In the genomic region with DNA sequence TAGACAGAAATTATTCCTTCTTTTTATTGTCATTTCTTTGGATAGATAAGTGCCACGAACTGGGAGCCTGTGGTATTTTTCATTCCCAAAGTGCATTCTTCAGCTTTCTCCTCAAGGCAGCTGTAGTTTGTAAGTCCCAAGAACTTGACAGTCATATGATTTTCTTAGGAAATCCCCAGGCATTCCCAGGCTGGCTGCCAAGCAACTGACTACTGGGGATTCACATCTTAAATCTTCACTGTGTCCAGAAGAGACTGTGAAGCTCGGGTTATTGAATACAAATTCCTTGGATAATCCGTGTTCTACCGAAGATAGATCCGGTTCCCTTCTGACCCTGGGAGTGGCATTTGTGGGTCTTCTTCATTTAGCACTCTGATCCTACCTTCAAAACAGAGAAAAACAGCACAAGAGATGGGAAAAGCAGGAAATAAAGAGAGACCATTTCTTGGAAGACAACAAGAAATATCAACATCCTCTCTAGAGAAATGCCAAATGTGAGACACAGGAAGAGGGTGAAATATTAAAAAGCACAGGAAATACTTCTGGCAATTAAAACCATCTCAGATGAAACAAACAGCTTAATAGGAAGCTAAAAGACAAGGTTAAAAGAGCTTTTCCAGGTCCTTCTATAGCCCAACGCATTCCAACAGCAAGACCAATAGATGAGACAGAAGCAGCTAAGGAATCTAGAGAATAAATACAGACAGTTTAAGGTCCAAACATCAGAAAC, we compare ENCODE assay signal across 9 mouse cellular contexts.
DNase-seq lines count a peak whose midpoint lies in the region; ATAC-seq and TF ChIP-seq lines count a peak whose summit lies in the region.
"Had no signal": no experiment of that assay in that cellular context is flagged by ENCODE, and none has a peak within 500 bp of the region (broad histone marks: within the 10 kb centered on the region; RNA-seq: fewer than 3 reads in every experiment).

No protein-coding gene starts in this region.

- no peak overlapping the region for H3K9ac ChIP-seq in intestine, embryonic 14.5 days (ENCODE audit: low read length)
- H3K9ac ChIP-seq in intestine, postnatal 0 days (ENCODE audit: low read depth, low read length), result no peak overlapping the region

- TF ChIP-seq CTCF in intestine, postnatal 0 days (IDR thresholded peaks at IDR 0.05; ENCODE audit: low read depth), result no peak

- DNase-seq in intestine, embryonic 14.5 days (ENCODE audit: low spot score), result peak; percentile 80
- peak; percentile 40 to 57 for DNase-seq in adrenal gland, adult 18-20 months (ENCODE audit: low spot score in 2 of 2)
- peak; percentile 85 to 89 for DNase-seq in heart, adult 9 months (ENCODE audit: low spot score in 2 of 2)
- peak; percentile 91 to 94 for DNase-seq in kidney, postnatal 4 days
- peak; percentile 73 to 88 for DNase-seq in urinary bladder, postnatal 36 days (ENCODE audit: low spot score in 2 of 2)
- no peak for DNase-seq in spleen, adult 12 weeks (ENCODE audit: low spot score)
- no peak for DNase-seq in cerebellum, adult 11-12 months

- ATAC-seq in intestine, embryonic 14.5 days (replicated peaks; ENCODE audit: low FRiP score, low TSS enrichment, low read depth), result 0 out of 2 replicates have a peak, but pooled peaks have one; percentile 16
- no peak for ATAC-seq in intestine, postnatal 0 days

- no peak overlapping the region for H3K4me3 ChIP-seq in intestine, embryonic 14.5 days (ENCODE audit: low read depth, low read length)
- no peak overlapping the region for H3K4me3 ChIP-seq in intestine, postnatal 0 days (ENCODE audit: low read depth, low read length)

- H3K4me1 ChIP-seq in intestine, embryonic 14.5 days (replicated peaks; ENCODE audit: control insufficient read depth, insufficient read depth, low read length), result peaks cover 19% of the 10 kb centered on the region
- H3K4me1 ChIP-seq in intestine, postnatal 0 days (replicated peaks; ENCODE audit: control insufficient read depth, insufficient read depth, low read length), result no peaks in the 10 kb centered on the region

- WGBS in intestine, embryonic 14.5 days, result 23% methylated on average over 6 of the region's 6 CpGs
- 47% methylated on average over 6 of the region's 6 CpGs for WGBS in intestine, postnatal 0 days

- H3K27me3 ChIP-seq in intestine, embryonic 14.5 days (replicated peaks; ENCODE audit: control insufficient read depth, insufficient read depth, low read length), result no peaks in the 10 kb centered on the region
- H3K27me3 ChIP-seq in intestine, postnatal 0 days (replicated peaks; ENCODE audit: control insufficient read depth, insufficient read depth, low read length), result no peaks in the 10 kb centered on the region

- no peaks in the 10 kb centered on the region for H3K36me3 ChIP-seq in intestine, embryonic 14.5 days (ENCODE audit: control insufficient read depth, insufficient read depth, low read length)
- H3K36me3 ChIP-seq in intestine, postnatal 0 days (ENCODE audit: control insufficient read depth, insufficient read depth), result no peaks in the 10 kb centered on the region
- H3K36me3 ChIP-seq: G1E had no signal

- H3K4me2 ChIP-seq in intestine, embryonic 14.5 days (ENCODE audit: low read length), result peak overlapping the region; percentile 18; the same call in 1 of the 2 replicates
- H3K4me2 ChIP-seq in intestine, postnatal 0 days (replicated peaks; ENCODE audit: low read depth), result no peak overlapping the region

- no peaks in the 10 kb centered on the region for H3K9me3 ChIP-seq in intestine, embryonic 14.5 days (ENCODE audit: control insufficient read depth, low read length)
- H3K9me3 ChIP-seq in intestine, postnatal 0 days (ENCODE audit: control insufficient read depth), result no peaks in the 10 kb centered on the region
- H3K9me3 ChIP-seq: G1E had no signal

- peak overlapping the region; percentile 68 for H3K27ac ChIP-seq in intestine, embryonic 14.5 days (ENCODE audit: low read depth)
- H3K27ac ChIP-seq in intestine, postnatal 0 days (ENCODE audit: low read depth, low read length), result no peak overlapping the region

Comparison
In these comparisons a context has a peak if more than half of its experiments do, and no peak if none do; other contexts are left out.
1. DNase-seq: peak in intestine, embryonic 14.5 days (single experiment), adrenal gland, adult 18-20 months (2 of 2), heart, adult 9 months (2 of 2), kidney, postnatal 4 days (2 of 2) and urinary bladder, postnatal 36 days (2 of 2); none in spleen, adult 12 weeks (single experiment) and cerebellum, adult 11-12 months (single experiment).